Mouse (Mus musculus) liver, embryonic 14.5 days (tissue): ENCODE results near the gene Mst1.

ENCODE experiments used
- CTCF ChIP-seq: IDR thresholded peaks from 2 replicates; pipeline ENCODE4 v1.5.1; 2016; ENCODE audit warnings: antibody characterized with exemption, low read depth, control low read depth
- EP300 ChIP-seq: IDR thresholded peaks from 2 replicates; pipeline ENCODE4 v1.6.1; 2016; ENCODE audit warnings: antibody characterized with exemption, low read depth

DNA sequence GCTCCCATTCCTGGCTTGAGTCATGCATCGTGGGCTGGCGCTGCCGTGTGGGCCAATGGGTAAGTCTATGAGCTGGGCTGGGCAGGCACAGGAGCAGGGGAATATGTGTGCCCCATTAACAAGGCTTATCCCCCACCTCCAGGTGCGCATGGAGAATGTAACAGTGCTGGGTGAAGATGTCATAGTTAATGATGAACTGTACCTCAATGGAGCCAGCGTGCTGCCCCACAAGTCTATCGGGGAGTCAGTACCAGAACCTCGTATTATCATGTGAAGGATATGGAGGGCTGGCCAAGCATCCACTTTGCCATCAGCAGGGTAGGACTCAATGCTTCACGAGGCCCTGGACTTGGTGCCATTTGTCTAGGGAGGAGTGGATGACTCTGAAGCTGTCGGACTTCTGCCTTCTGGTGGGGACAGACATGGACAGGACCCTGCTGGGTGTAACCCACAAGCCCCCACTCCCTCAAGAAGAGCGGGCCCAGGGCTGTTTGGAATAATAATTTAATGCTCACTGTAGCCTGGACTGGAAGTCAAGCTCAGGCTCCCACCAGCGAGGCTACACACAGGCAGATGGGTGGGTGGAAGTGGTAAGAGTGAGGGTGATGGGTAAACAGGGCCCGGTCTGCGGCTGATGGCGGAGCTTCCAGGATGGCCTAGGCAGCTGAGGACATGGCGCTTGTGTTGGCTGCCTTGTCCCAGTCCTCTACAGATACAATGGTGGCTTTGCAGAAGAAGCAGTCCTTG is 28.9 kb upstream of the Mst1 start:
- TF ChIP-seq CTCF (no peak), EP300 (no peak)
